ENCODE assay signal across 22 mouse cellular contexts in genomic region chr2:77470716-77471115, GRCm38 (mm10).
"Had no signal": no experiment of that assay in that cellular context is flagged by ENCODE, and none has a peak within 500 bp of the region (broad histone marks: within the 10 kb centered on the region; RNA-seq: fewer than 3 reads in every experiment).

No protein-coding gene starts in this region.

- H3K4me1 ChIP-seq: heart, embryonic 10.5 days; heart, embryonic 12.5 days; intestine, embryonic 15.5 days; limb, embryonic 10.5 days; limb, embryonic 12.5 days; liver, embryonic 13.5 days had no signal

- DNase-seq: gastrocnemius, adult 2 months; gastrocnemius, postnatal 10 days; gastrocnemius, postnatal 25 days; heart, adult 18-20 months; heart, postnatal 10 days; heart, postnatal 4 days; kidney, adult 18-20 months; kidney, adult 8-10 months; kidney, postnatal 10 days; kidney, postnatal 25 days; kidney, postnatal 4 days; liver; liver, embryonic 13.5 days had no signal

- H3K27ac ChIP-seq: gastrocnemius, adult 2 months; heart, embryonic 10.5 days; hindbrain, embryonic 10.5 days; hindbrain, embryonic 12.5 days; hindbrain, embryonic 14.5 days; intestine, embryonic 15.5 days; layer of hippocampus, adult 2 months; limb, embryonic 10.5 days; limb, embryonic 12.5 days; liver, embryonic 13.5 days had no signal

- H3K27me3 ChIP-seq: heart, embryonic 12.5 days; hindbrain, embryonic 12.5 days; intestine, embryonic 15.5 days; limb, embryonic 12.5 days; liver, embryonic 13.5 days had no signal

- H3K4me3 ChIP-seq: gastrocnemius, adult 2 months; heart, embryonic 10.5 days; heart, embryonic 12.5 days; hindbrain, embryonic 10.5 days; hindbrain, embryonic 12.5 days; intestine, embryonic 15.5 days; layer of hippocampus, adult 2 months; limb, embryonic 10.5 days; limb, embryonic 12.5 days; liver, embryonic 13.5 days had no signal
